Mouse (Mus musculus) cortical plate, adult 2 months (tissue): ENCODE results near the gene Tmem158. TPM values are rescaled to one million over a fixed set of nuclear protein-coding genes. Genes with fewer than 3 reads are reported as not detected.
A peak's percentile ranks its signal among the peaks of the same experiment; 100 is the strongest.

ENCODE experiments used
- H3K27ac ChIP-seq: fragments of 200-500 bp; 2 replicates; pipeline ENCODE4 v1.5.1; 2012; ENCODE audit warnings: low read length, control low read depth, inconsistent platforms; ENCODE audit not compliant: insufficient read depth
- H3K4me1 ChIP-seq: fragments of 200-500 bp; 2 replicates; pipeline ENCODE4 v1.6.1; 2011; ENCODE audit warnings: low read length; ENCODE audit not compliant: control insufficient read depth, insufficient read depth
- H3K4me3 ChIP-seq: fragments of 200-500 bp; 2 replicates; pipeline ENCODE4 v1.5.1; 2011; ENCODE audit warnings: mild to moderate bottlenecking, low read length, control low read depth; ENCODE audit not compliant: insufficient read depth
- CTCF ChIP-seq: fragments of 200-500 bp; IDR thresholded peaks from 2 replicates; pipeline ENCODE4 v1.5.1; 2011; ENCODE audit warnings: mild to moderate bottlenecking, control low read depth, low read length; ENCODE audit not compliant: insufficient read depth; ENCODE audit errors: extremely low read depth
- POLR2A ChIP-seq: fragments of 200-500 bp; IDR thresholded peaks from 2 replicates; pipeline ENCODE4 v1.6.1; 2011; ENCODE audit warnings: mild to moderate bottlenecking, low read length, control low read depth; ENCODE audit not compliant: insufficient read depth; ENCODE audit errors: extremely low read depth
- polyA plus RNA-seq: library from polyadenylated mRNA; depleted of rRNA; stranded (reverse); fragments of >200 nt; gene quantifications from 2 replicates; pipeline ENCODE4 v1.2.3, GENCODE M21; 2012

Gene Tmem158
- polyA plus RNA-seq, 1 experiment, result 53.4 TPM

DNA sequence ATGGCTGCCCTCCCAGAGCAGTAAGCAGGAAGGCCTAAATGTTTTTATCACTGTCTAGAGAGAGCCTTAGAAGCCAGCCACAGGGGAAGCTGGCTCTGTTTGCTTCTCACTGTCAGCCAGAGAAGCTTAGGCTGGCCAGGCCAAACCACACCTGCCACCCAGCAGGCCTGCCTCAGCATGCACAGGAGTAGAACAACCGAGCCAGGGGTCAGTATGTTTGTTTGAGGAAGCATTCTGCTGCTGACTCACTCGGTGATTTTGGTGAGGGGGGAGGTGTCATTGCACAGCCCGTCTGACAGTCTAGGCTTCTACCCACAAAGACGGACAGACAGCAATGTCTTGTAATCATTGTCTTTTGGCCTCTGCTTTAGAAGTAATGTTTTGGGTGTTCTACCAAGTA, 25.1 kb upstream of the Tmem158 start:
- TF ChIP-seq CTCF, result no peak
- TF ChIP-seq POLR2A, result no peak
- no peaks in the 10 kb centered on the region for H3K4me1 ChIP-seq
- H3K27ac ChIP-seq, result no peak overlapping the region
- no peak overlapping the region for H3K4me3 ChIP-seq

- no peak overlapping the region for H3K27ac ChIP-seq
- H3K4me1 ChIP-seq, result no peaks in the 10 kb centered on the region
- H3K4me3 ChIP-seq, result no peak overlapping the region
- TF ChIP-seq CTCF (no peak), POLR2A (no peak)
These were observed 20.2 kb upstream of the Tmem158 start for GRCm38 (mm10) chr9:123280775-123281174.

DNA sequence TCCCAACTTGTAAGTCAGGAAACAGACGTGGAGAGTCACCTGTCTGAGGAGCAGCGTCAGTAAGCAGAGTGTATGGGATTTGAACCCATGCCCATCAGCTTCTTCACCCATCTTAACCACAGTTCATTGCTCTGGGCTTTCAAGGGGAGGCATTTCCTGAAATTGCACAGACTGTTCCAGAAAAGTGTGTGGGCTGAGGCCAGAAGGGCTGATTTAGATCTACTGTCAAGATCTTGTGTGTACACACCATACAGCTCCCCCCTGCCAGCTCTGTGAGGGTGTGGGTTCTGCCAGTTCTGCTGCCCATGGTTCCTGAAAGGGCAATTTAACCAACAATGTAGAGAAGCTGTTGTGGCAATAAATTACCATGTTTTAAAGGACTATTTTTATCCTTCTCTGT, 17.4 kb upstream of the Tmem158 start:
- H3K27ac ChIP-seq, result no peak overlapping the region
- H3K4me1 ChIP-seq, result no peaks in the 10 kb centered on the region
- H3K4me3 ChIP-seq, result no peak overlapping the region
- TF ChIP-seq CTCF (no peak), POLR2A (no peak)

DNA sequence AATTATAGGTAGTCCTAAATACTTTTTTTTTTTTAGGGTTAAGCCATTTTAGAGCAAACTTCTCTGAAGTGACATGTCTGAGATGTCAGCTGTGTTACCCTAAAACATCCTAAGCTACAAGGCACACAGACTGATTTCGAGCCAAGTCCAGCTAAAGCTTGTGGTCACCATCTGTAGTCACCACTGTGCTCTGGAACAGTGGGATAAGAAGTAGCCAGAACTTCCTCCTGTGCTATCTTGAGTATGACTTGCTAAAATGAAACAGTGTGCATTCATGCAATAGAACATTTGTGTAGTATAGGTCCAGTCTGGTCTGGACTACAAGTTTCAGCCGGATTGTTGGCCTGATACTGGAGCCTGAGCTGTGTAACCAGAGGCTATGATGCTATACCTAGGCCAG, 14.8 kb upstream of the Tmem158 start:
- TF ChIP-seq POLR2A, result no peak
- TF ChIP-seq CTCF, result no peak
- Histone ChIP-seq H3K4me1 (no peaks in the 10 kb centered on the region), H3K4me3 (no peak overlapping the region), H3K27ac (no peak overlapping the region)

GRCm38 (mm10) chr9:123274674-123275073, 14.1 kb upstream of the Tmem158 start:
- Histone ChIP-seq H3K4me3 (no peak overlapping the region), H3K27ac (no peak overlapping the region), H3K4me1 (no peaks in the 10 kb centered on the region)
- TF ChIP-seq CTCF, result no peak
- TF ChIP-seq POLR2A, result no peak

- H3K4me1 ChIP-seq, result no peaks in the 10 kb centered on the region
- H3K27ac ChIP-seq, result no peak overlapping the region
- TF ChIP-seq CTCF (no peak), POLR2A (no peak)
- no peak overlapping the region for H3K4me3 ChIP-seq
These were observed 13.3 kb upstream of the Tmem158 start for GRCm38 (mm10) chr9:123273876-123274275.

GRCm38 (mm10) chr9:123271552-123271951, 11.0 kb upstream of the Tmem158 start:
- H3K4me1 ChIP-seq, result no peaks in the 10 kb centered on the region
- H3K27ac ChIP-seq, result no peak overlapping the region
- no peak overlapping the region for H3K4me3 ChIP-seq
- no peak for TF ChIP-seq CTCF
- no peak for TF ChIP-seq POLR2A

- H3K27ac ChIP-seq, result no peak overlapping the region
- no peaks in the 10 kb centered on the region for H3K4me1 ChIP-seq
- no peak for TF ChIP-seq POLR2A
- H3K4me3 ChIP-seq, result no peak overlapping the region
These were observed 9.5 kb upstream of the Tmem158 start for GRCm38 (mm10) chr9:123269906-123270558.

- Histone ChIP-seq H3K4me3 (peak overlapping the region; percentile 98), H3K4me1 (no peaks in the 10 kb centered on the region; the same call in 1 of the 2 replicates), H3K27ac (peak overlapping the region; percentile 94)
- TF ChIP-seq POLR2A (no peak), CTCF (no peak)
These were observed 511 bp downstream of the Tmem158 start for GRCm38 (mm10) chr9:123259896-123260610.

DNA sequence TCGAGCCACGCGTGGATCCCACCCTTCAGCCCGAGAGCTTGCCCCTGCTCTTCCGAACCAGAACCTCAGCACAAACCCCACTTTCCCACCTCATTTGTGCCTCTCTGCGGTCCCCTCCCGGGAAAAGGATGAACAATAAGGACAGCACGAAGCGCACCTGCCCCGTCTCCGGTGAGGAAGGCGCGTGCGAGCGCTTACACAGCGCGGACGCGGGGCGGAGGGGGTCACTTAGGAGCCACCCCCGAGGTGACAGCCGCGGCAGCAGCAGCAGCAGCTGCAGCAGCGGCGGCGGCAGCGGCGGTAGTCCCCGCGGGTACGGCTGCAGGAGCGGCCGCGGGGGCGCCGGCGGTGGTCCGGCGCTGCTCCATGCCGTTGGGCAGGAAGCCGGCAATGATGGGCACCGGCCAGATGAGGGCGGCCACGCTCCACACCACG, 1.1 kb downstream of the Tmem158 start:
- TF ChIP-seq POLR2A (no peak), CTCF (peak; percentile 56)
- Histone ChIP-seq H3K4me1 (no peaks in the 10 kb centered on the region; the same call in 1 of the 2 replicates), H3K27ac (peak overlapping the region; percentile 94)

More for the DNA sequence above, 1.1 kb downstream of the Tmem158 start:
- H3K4me3 ChIP-seq, result peak overlapping the region; percentile 98
